19 mouse cellular contexts compared by ENCODE assay signal in the genomic region with DNA sequence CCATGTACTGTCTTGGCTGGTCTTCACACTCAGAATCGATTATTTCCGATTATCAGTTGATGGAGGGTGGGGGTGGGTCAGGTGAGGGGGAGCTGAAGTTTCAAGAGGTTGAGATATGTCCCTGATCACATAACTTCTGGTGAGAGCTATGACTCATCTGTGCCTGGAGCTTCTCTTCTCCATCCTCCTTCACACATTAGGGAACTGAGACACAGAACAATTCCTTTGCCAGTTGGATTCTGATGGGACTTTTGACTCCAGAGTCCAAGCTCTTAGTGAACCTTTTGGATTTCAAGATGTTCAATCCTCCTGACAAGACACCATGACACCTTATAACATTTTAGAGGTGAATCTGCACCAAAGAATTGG.
A peak's percentile ranks its signal among the peaks of the same experiment; 100 is the strongest.
DNase-seq lines count a peak whose midpoint lies in the region; ATAC-seq lines count a peak whose summit lies in the region.
"Had no signal": no experiment of that assay in that cellular context is flagged by ENCODE, and none has a peak within 500 bp of the region (broad histone marks: within the 10 kb centered on the region; RNA-seq: fewer than 3 reads in every experiment).

No protein-coding gene starts in this region.

- H3K4me1 ChIP-seq in heart, embryonic 16.5 days (ENCODE audit: control insufficient read depth, insufficient read depth, low read length) = peaks cover 17% of the 10 kb centered on the region
- H3K4me1 ChIP-seq: embryonic facial prominence, embryonic 12.5 days; embryonic facial prominence, embryonic 15.5 days; hindbrain, embryonic 12.5 days; hindbrain, embryonic 15.5 days had no signal

- H3K9ac ChIP-seq in heart, embryonic 16.5 days (ENCODE audit: low read length) = no peak overlapping the region
- H3K9ac ChIP-seq: embryonic facial prominence, embryonic 12.5 days; embryonic facial prominence, embryonic 15.5 days; heart, embryonic 12.5 days; hindbrain, embryonic 12.5 days; hindbrain, embryonic 15.5 days had no signal

- WGBS in heart, embryonic 16.5 days = 24% methylated on average over 2 of the region's 2 CpGs

- H3K4me2 ChIP-seq in heart, embryonic 16.5 days (ENCODE audit: low read depth, low read length) = peak overlapping the region; percentile 36; the same call in 1 of the 2 replicates
- H3K4me2 ChIP-seq: embryonic facial prominence, embryonic 12.5 days; embryonic facial prominence, embryonic 15.5 days; heart, embryonic 12.5 days; hindbrain, embryonic 12.5 days; hindbrain, embryonic 15.5 days had no signal

- intact Hi-C loops in heart, postnatal 36 days (cut with DNase I) = no loop called here

- H3K27me3 ChIP-seq in heart, embryonic 16.5 days (ENCODE audit: control insufficient read depth, insufficient read depth, low read length) = no peaks in the 10 kb centered on the region
- H3K27me3 ChIP-seq: CH12.LX; embryonic facial prominence, embryonic 12.5 days; embryonic facial prominence, embryonic 15.5 days; heart, embryonic 12.5 days; hindbrain, embryonic 12.5 days; hindbrain, embryonic 15.5 days; Patski had no signal

- H3K9me3 ChIP-seq in heart, embryonic 16.5 days (replicated peaks; ENCODE audit: control insufficient read depth, low read length) = no peaks in the 10 kb centered on the region
- H3K9me3 ChIP-seq: embryonic facial prominence, embryonic 12.5 days; embryonic facial prominence, embryonic 15.5 days; G1E; heart, embryonic 12.5 days; hindbrain, embryonic 12.5 days; hindbrain, embryonic 15.5 days had no signal

- H3K4me3 ChIP-seq in heart, embryonic 16.5 days (ENCODE audit: low read length) = no peak overlapping the region
- H3K4me3 ChIP-seq: embryonic facial prominence, embryonic 12.5 days; embryonic facial prominence, embryonic 15.5 days; heart, embryonic 12.5 days; hindbrain, embryonic 12.5 days; hindbrain, embryonic 15.5 days had no signal

- peak overlapping the region; percentile 91 for H3K27ac ChIP-seq in heart, embryonic 16.5 days (ENCODE audit: low read length)
- H3K27ac ChIP-seq: embryonic facial prominence, embryonic 12.5 days; embryonic facial prominence, embryonic 15.5 days; hindbrain, embryonic 12.5 days; hindbrain, embryonic 15.5 days had no signal

- DNase-seq in cerebellum, adult 8-10 months = peak; percentile 8
- no peak for DNase-seq in cerebellum, postnatal 25 days
- DNase-seq in frontal cortex, postnatal 25 days (ENCODE audit: low spot score in 2 of 2) = no peak
- DNase-seq in heart, postnatal 36 days = no peak
- peak; percentile 54 for DNase-seq in brain, adult 2 months (ENCODE audit: low read depth, low spot score)
- DNase-seq: adrenal gland, postnatal 36 days; B cell, adult 2 months; gastrocnemius, postnatal 25 days had no signal

- peak; percentile 91 for ATAC-seq in frontal cortex, adult (ENCODE audit: low TSS enrichment)
- ATAC-seq in heart, embryonic 16.5 days (replicated peaks; ENCODE audit: extremely low read depth, insufficient read depth, low FRiP score) = no peak
- ATAC-seq: intestine, postnatal 0 days; Patski had no signal

- H3K36me3 ChIP-seq in heart, embryonic 16.5 days (ENCODE audit: control insufficient read depth, insufficient read depth) = no peaks in the 10 kb centered on the region
- H3K36me3 ChIP-seq: embryonic facial prominence, embryonic 12.5 days; embryonic facial prominence, embryonic 15.5 days; G1E; heart, embryonic 12.5 days; hindbrain, embryonic 12.5 days; hindbrain, embryonic 15.5 days had no signal

Comparison
In these comparisons a context has a peak if more than half of its experiments do, and no peak if none do; other contexts are left out.
1. DNase-seq: peak in cerebellum, adult 8-10 months (single experiment) and brain, adult 2 months (single experiment); none in cerebellum, postnatal 25 days (0 of 2), frontal cortex, postnatal 25 days (0 of 2) and heart, postnatal 36 days (0 of 2).